ENCODE assay signal across 8 mouse cellular contexts in genomic region chr16:70313886-70314577, GRCm38 (mm10). TPM values are rescaled to one million over a fixed set of nuclear protein-coding genes. Genes with fewer than 3 reads are reported as not detected.
A peak's percentile ranks its signal among the peaks of the same experiment; 100 is the strongest.
DNase-seq lines count a peak whose midpoint lies in the region; ATAC-seq and TF ChIP-seq lines count a peak whose summit lies in the region.

TSS of gene Gbe1 (plus strand) at chr16:70313949.

- under 1% methylated on average over 80 of the region's 82 CpGs for WGBS in cerebellum, adult 2 months
- 1% methylated on average over 72 of the region's 82 CpGs for WGBS in forebrain, postnatal 0 days
- under 1% methylated on average over 77 of the region's 82 CpGs for WGBS in lung, adult 2 months
- WGBS in neural tube, embryonic 15.5 days = under 1% methylated on average over 54 of the region's 82 CpGs

- H3K4me1 ChIP-seq in cerebellum, adult 2 months (ENCODE audit: control insufficient read depth, insufficient read depth, low read length) = no peaks in the 10 kb centered on the region
- no peaks in the 10 kb centered on the region for H3K4me1 ChIP-seq in forebrain, postnatal 0 days (ENCODE audit: insufficient read depth)
- peaks cover 2% of the 10 kb centered on the region for H3K4me1 ChIP-seq in lung, adult 2 months (ENCODE audit: control insufficient read depth, insufficient read depth, low read length)
- peaks cover 4% of the 10 kb centered on the region for H3K4me1 ChIP-seq in neural tube, embryonic 15.5 days

- H3K4me3 ChIP-seq in cerebellum, adult 2 months (replicated peaks; ENCODE audit: insufficient read depth, low read depth, low read length) = peak within 1 kb of the TSS; percentile 71
- peak within 1 kb of the TSS; percentile 78 for H3K4me3 ChIP-seq in forebrain, postnatal 0 days (ENCODE audit: low read depth, low read length)
- H3K4me3 ChIP-seq in layer of hippocampus, adult 2 months = peak within 1 kb of the TSS; percentile 82
- peak within 1 kb of the TSS; percentile 93 for H3K4me3 ChIP-seq in lung, adult 2 months (replicated peaks; ENCODE audit: extremely low read depth, low read depth, low read length)
- H3K4me3 ChIP-seq in neural tube, embryonic 15.5 days (replicated peaks) = peak within 1 kb of the TSS; percentile 64

- intact Hi-C loops in heart, postnatal 36 days (cut with DNase I) = loop anchor here (5.0 to 10.0 kb wide), 2 partner anchors 38 to 251 kb away; no protein-coding TSS in a partner anchor

- H3K9me3 ChIP-seq in forebrain, postnatal 0 days (ENCODE audit: low read length) = no peaks in the 10 kb centered on the region
- H3K9me3 ChIP-seq in neural tube, embryonic 15.5 days (replicated peaks) = no peaks in the 10 kb centered on the region

- H3K9ac ChIP-seq in forebrain, postnatal 0 days = peak within 1 kb of the TSS; percentile 91
- peak within 1 kb of the TSS; percentile 78 for H3K9ac ChIP-seq in neural tube, embryonic 15.5 days (replicated peaks)

- peak within 1 kb of the TSS; percentile 69 for H3K27ac ChIP-seq in cerebellum, adult 2 months (ENCODE audit: insufficient read depth, low read length)
- H3K27ac ChIP-seq in forebrain, postnatal 0 days (ENCODE audit: low read depth, low read length) = peak within 1 kb of the TSS; percentile 88
- peak within 1 kb of the TSS; percentile 98 for H3K27ac ChIP-seq in layer of hippocampus, adult 2 months
- H3K27ac ChIP-seq in neural tube, embryonic 15.5 days (replicated peaks) = peak within 1 kb of the TSS; percentile 90

- peak; percentile 27; the same call in 1 of the 2 replicates for TF ChIP-seq POLR2A in cerebellum, adult 2 months (IDR thresholded peaks at IDR 0.05; ENCODE audit: borderline replicate concordance, insufficient read depth, low read length)
- TF ChIP-seq POLR2A in lung, adult 2 months (IDR thresholded peaks at IDR 0.05; ENCODE audit: borderline replicate concordance, extremely low read depth, low read depth, low read length) = peak; percentile 92; the same call in 1 of the 2 replicates

- peak within 1 kb of the TSS; percentile 65 for H3K4me2 ChIP-seq in forebrain, postnatal 0 days (ENCODE audit: low read depth)
- H3K4me2 ChIP-seq in neural tube, embryonic 15.5 days = peak within 1 kb of the TSS; percentile 69

- peak; percentile 98 for ATAC-seq in forebrain, postnatal 0 days
- ATAC-seq in neural tube, embryonic 15.5 days (ENCODE audit: low FRiP score) = peak; percentile 96

- DNase-seq in MEL-GATA-1-ER (ENCODE audit: extremely low read depth, low read depth) = peak; percentile 69
- peak; percentile 81 to 86 for DNase-seq in cerebellum, adult 2 months
- peak; percentile 92 for DNase-seq in forebrain, postnatal 0 days
- peak; percentile 91 to 97 for DNase-seq in heart, postnatal 36 days
- DNase-seq in layer of hippocampus, adult 2 months (ENCODE audit: low spot score in 2 of 2) = peak; percentile 69 to 81
- peak; percentile 92 for DNase-seq in lung, adult 2 months
- peak; percentile 97 for DNase-seq in testis, postnatal 10 days (ENCODE audit: low spot score)

- TF ChIP-seq CTCF in cerebellum, adult 2 months (IDR thresholded peaks at IDR 0.05; ENCODE audit: borderline replicate concordance, insufficient read depth, low read depth, low read length) = no peak; the same call in 1 of the 2 replicates
- peak; percentile 1; the same call in 1 of the 2 replicates for TF ChIP-seq CTCF in forebrain, postnatal 0 days (IDR thresholded peaks at IDR 0.05; ENCODE audit: low read depth)
- peak; percentile 67 for TF ChIP-seq CTCF in layer of hippocampus, adult 2 months (conservative IDR thresholded peaks at IDR 0.05)
- TF ChIP-seq CTCF in lung, adult 2 months (IDR thresholded peaks at IDR 0.05; ENCODE audit: insufficient read depth, low read length) = no peak

- H3K27me3 ChIP-seq in cerebellum, adult 2 months (ENCODE audit: control insufficient read depth, insufficient read depth, low read length) = no peaks in the 10 kb centered on the region
- H3K27me3 ChIP-seq in forebrain, postnatal 0 days (ENCODE audit: insufficient read depth, low read length) = no peaks in the 10 kb centered on the region
- no peaks in the 10 kb centered on the region for H3K27me3 ChIP-seq in neural tube, embryonic 15.5 days (replicated peaks)

- no peaks in the 10 kb centered on the region for H3K36me3 ChIP-seq in forebrain, postnatal 0 days (ENCODE audit: insufficient read depth)
- H3K36me3 ChIP-seq in neural tube, embryonic 15.5 days = no peaks in the 10 kb centered on the region

RNA-seq across cellular contexts. Expression of gene Gbe1, which starts in this region (rescaled TPM):
- polyA plus RNA-seq in cerebellum, adult 2 months (2012; rRNA removed) = 10.2 and 10.8 TPM in 2 replicates
- total RNA-seq in forebrain, postnatal 0 days (2014; rRNA removed) = 13.8 and 22.3 TPM in 2 replicates
- polyA plus RNA-seq in forebrain, postnatal 0 days (2015; fragmentation: Nextera tagmentation; extraction: Ambion mirVana) = 16.6 and 19.2 TPM in 2 replicates
- 10 to 100 TPM; 44.8 to 46.1 TPM for total RNA-seq in heart, postnatal 36 days (2021)
- total RNA-seq in layer of hippocampus, adult 2 months (2021) = 1 to 10 TPM; 6.7 to 7.4 TPM
- 12.3 and 13.3 TPM in 2 replicates for polyA plus RNA-seq in lung, adult 2 months (2012; rRNA removed)
- polyA plus RNA-seq in neural tube, embryonic 15.5 days (2015; fragmentation: Nextera tagmentation; extraction: Ambion mirVana) = 13.3 and 15.2 TPM in 2 replicates

Comparison
In these comparisons a context has a peak if more than half of its experiments do, and no peak if none do; other contexts are left out.
1. Peak in every context shown above with its lines: DNase-seq, ATAC-seq, H3K4me3 ChIP-seq and H3K27ac ChIP-seq.
2. CTCF ChIP-seq: peak in forebrain, postnatal 0 days (single experiment) and layer of hippocampus, adult 2 months (single experiment); none in cerebellum, adult 2 months (single experiment) and lung, adult 2 months (single experiment).